Mouse (Mus musculus): ENCODE results near the gene 2210010C04Rik.
"Not testable (repeated sequence)": the region's sequence is repeated elsewhere in the genome, so short reads cannot be mapped to it uniquely, and the experiment has no call there.

Gene 2210010C04Rik

DNA sequence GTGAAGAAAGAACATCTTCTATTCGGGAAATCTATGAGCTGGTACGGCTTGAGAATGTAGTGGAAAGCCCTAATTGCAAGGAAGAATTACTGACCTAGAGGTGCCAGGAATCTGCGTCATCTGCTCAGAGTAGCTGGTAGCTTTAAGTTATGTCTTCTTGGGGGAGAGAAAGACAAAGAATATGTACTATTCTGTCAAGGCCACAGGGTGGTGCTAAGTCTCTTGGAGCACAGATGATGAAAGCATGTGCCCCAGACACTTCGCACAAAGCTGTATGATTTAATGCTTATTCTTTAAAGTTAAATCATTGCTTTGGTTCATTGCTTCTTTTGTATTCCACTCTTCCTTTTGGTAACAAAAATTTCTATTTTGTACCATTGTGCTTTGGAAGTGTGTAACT lies 20.2 kb downstream of the 2210010C04Rik start:
- no peak for DNase-seq

DNA sequence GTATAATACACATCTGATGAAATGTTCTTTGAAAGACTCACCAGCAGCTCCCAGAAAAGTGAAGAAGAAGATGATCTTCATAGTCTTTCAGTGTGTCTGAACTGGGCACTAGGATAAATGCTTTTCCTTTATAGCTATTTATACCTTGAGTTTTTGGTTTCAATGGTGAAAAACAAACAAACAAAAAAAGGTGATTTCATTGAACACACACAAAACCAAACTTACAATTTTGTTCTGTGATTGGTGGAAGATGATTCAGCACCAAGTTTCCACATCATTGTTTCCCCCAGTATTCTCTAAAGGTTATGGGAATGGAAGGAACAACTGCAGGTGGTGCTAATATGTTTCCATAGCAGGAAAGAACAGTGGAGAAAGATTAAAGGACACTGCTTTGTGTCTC lies 35.9 kb downstream of the 2210010C04Rik start, which contains the start of gene Gm2663:
TSS of gene Gm2663 (minus strand) at position 101 of the 400 bp plus-strand sequence.
- not testable (repeated sequence) for DNase-seq
